Mouse (Mus musculus) limb, embryonic 13.5 days (tissue): Measurements from ENCODE around the gene Tpra1. TPM values are rescaled to one million over a fixed set of nuclear protein-coding genes. Genes with fewer than 3 reads are reported as not detected.

Experiments used
- polyA plus RNA-seq: library from polyadenylated mRNA; unstranded; fragments of >200 nt; fragmentation: Nextera tagmentation; extraction: Ambion mirVana; gene quantifications from 2 replicates; pipeline ENCODE4 v1.2.1, GENCODE M21; 2015

Tpra1 gene
- polyA plus RNA-seq, 1 experiment from 2014 or later: 89.5 TPM

Other genes with a start within 250 kb of the Tpra1 start
- gene Mgll, start 177.8 kb upstream of the Tpra1 start, polyA plus RNA-seq: 13.6 and 15.5 TPM in 2 replicates
- gene Abtb1, start 60.3 kb upstream of the Tpra1 start, polyA plus RNA-seq: 28.0 and 30.2 TPM in 2 replicates
- gene Podxl2, start 27.2 kb upstream of the Tpra1 start, polyA plus RNA-seq: 108 and 114 TPM in 2 replicates
- 144 and 146 TPM in 2 replicates for gene Mcm2, start 3.5 kb upstream of the Tpra1 start, polyA plus RNA-seq